Mouse (Mus musculus): ENCODE results near the gene Nudt9. TPM values are rescaled to one million over a fixed set of nuclear protein-coding genes. Genes with fewer than 3 reads are reported as not detected.
A peak's percentile ranks its signal among the peaks of the same experiment; 100 is the strongest.

Gene Nudt9
- 59.3 and 60.6 TPM in 2 replicates for polyA plus RNA-seq (2015; fragmentation: Nextera tagmentation; extraction: Ambion mirVana)

GRCm38 (mm10) chr5:104046256-104047199, at the start of gene Nudt9:
TSS of gene Nudt9 (plus strand) at chr5:104046306.
- peak within 1 kb of the TSS; percentile 81 for H3K27ac ChIP-seq (ENCODE audit: low read length)
- H3K9me3 ChIP-seq (replicated peaks; ENCODE audit: control insufficient read depth, low read length, poor library complexity, severe bottlenecking), result no peaks in the 10 kb centered on the region; the same call in 1 of the 2 replicates
- ATAC-seq, result peak; percentile 99
- whole genome bisulfite sequencing, result 4% methylated on average over 90 of the region's 90 CpGs
- no peaks in the 10 kb centered on the region for H3K27me3 ChIP-seq (ENCODE audit: control insufficient read depth, insufficient read depth, low read depth, low read length)
- peaks cover 14% of the 10 kb centered on the region for H3K4me1 ChIP-seq (ENCODE audit: control insufficient read depth, insufficient read depth, low read length)
- H3K9ac ChIP-seq (ENCODE audit: low read depth, low read length), result peak within 1 kb of the TSS; percentile 89
- H3K36me3 ChIP-seq (ENCODE audit: control insufficient read depth, insufficient read depth, low read length), result peaks cover 8% of the 10 kb centered on the region
- H3K4me2 ChIP-seq (ENCODE audit: low read length), result peak within 1 kb of the TSS; percentile 65
- peak within 1 kb of the TSS; percentile 82 for H3K4me3 ChIP-seq (ENCODE audit: low read depth, low read length)

- no peak for ATAC-seq
- Histone ChIP-seq H3K27me3 (ENCODE audit: control insufficient read depth, insufficient read depth, low read depth, low read length) (no peaks in the 10 kb centered on the region), H3K9ac (ENCODE audit: low read depth, low read length) (no peak overlapping the region), H3K4me2 (ENCODE audit: low read length) (no peak overlapping the region), H3K4me1 (ENCODE audit: control insufficient read depth, insufficient read depth, low read length) (peaks cover 11% of the 10 kb centered on the region), H3K4me3 (ENCODE audit: low read depth, low read length) (no peak overlapping the region), H3K36me3 (ENCODE audit: control insufficient read depth, insufficient read depth, low read length) (no peaks in the 10 kb centered on the region), H3K27ac (ENCODE audit: low read length) (no peak overlapping the region), H3K9me3 (replicated peaks; ENCODE audit: control insufficient read depth, low read length, poor library complexity, severe bottlenecking) (no peaks in the 10 kb centered on the region)
- WGBS, result 76% methylated on average over 5 of the region's 5 CpGs
Measured at GRCm38 (mm10) chr5:103998739-103999138, 47.4 kb upstream of the Nudt9 start.

GRCm38 (mm10) chr5:103999738-104000137, 46.4 kb upstream of the Nudt9 start:
- H3K4me2 ChIP-seq (ENCODE audit: low read length), result no peak overlapping the region
- 6% methylated on average over 5 of the region's 5 CpGs for WGBS
- H3K9me3 ChIP-seq (replicated peaks; ENCODE audit: control insufficient read depth, low read length, poor library complexity, severe bottlenecking), result no peaks in the 10 kb centered on the region
- H3K27me3 ChIP-seq (ENCODE audit: control insufficient read depth, insufficient read depth, low read depth, low read length), result no peaks in the 10 kb centered on the region
- no peak overlapping the region for H3K4me3 ChIP-seq (ENCODE audit: low read depth, low read length)
- no peaks in the 10 kb centered on the region for H3K36me3 ChIP-seq (ENCODE audit: control insufficient read depth, insufficient read depth, low read length)
- H3K27ac ChIP-seq (ENCODE audit: low read length), result no peak overlapping the region
- H3K4me1 ChIP-seq (ENCODE audit: control insufficient read depth, insufficient read depth, low read length), result peaks cover 11% of the 10 kb centered on the region
- ATAC-seq, result peak; percentile 58
- H3K9ac ChIP-seq (ENCODE audit: low read depth, low read length), result no peak overlapping the region

- no peaks in the 10 kb centered on the region for H3K27me3 ChIP-seq (ENCODE audit: control insufficient read depth, insufficient read depth, low read depth, low read length)
- H3K4me1 ChIP-seq (ENCODE audit: control insufficient read depth, insufficient read depth, low read length), result peaks cover 11% of the 10 kb centered on the region
- peak overlapping the region; percentile 52 for H3K4me2 ChIP-seq (ENCODE audit: low read length)
- no peaks in the 10 kb centered on the region for H3K36me3 ChIP-seq (ENCODE audit: control insufficient read depth, insufficient read depth, low read length)
- H3K9ac ChIP-seq (ENCODE audit: low read depth, low read length), result peak overlapping the region; percentile 54
- no peaks in the 10 kb centered on the region for H3K9me3 ChIP-seq (replicated peaks; ENCODE audit: control insufficient read depth, low read length, poor library complexity, severe bottlenecking)
- no peak overlapping the region for H3K27ac ChIP-seq (ENCODE audit: low read length)
- WGBS, result 15% methylated on average over 18 of the region's 18 CpGs
- peak overlapping the region; percentile 24 for H3K4me3 ChIP-seq (ENCODE audit: low read depth, low read length)
- ATAC-seq, result peak; percentile 42; the same call in 1 of the 2 replicates
Measured at GRCm38 (mm10) chr5:104002549-104003255, 43.4 kb upstream of the Nudt9 start.

GRCm38 (mm10) chr5:104003256-104003931, 42.7 kb upstream of the Nudt9 start:
- Histone ChIP-seq H3K4me1 (ENCODE audit: control insufficient read depth, insufficient read depth, low read length) (peaks cover 11% of the 10 kb centered on the region), H3K36me3 (ENCODE audit: control insufficient read depth, insufficient read depth, low read length) (no peaks in the 10 kb centered on the region), H3K4me3 (ENCODE audit: low read depth, low read length) (peak overlapping the region; percentile 24), H3K27me3 (ENCODE audit: control insufficient read depth, insufficient read depth, low read depth, low read length) (no peaks in the 10 kb centered on the region), H3K27ac (ENCODE audit: low read length) (no peak overlapping the region), H3K9me3 (replicated peaks; ENCODE audit: control insufficient read depth, low read length, poor library complexity, severe bottlenecking) (no peaks in the 10 kb centered on the region), H3K9ac (ENCODE audit: low read depth, low read length) (peak overlapping the region; percentile 54), H3K4me2 (ENCODE audit: low read length) (peak overlapping the region; percentile 52)
- WGBS, result 48% methylated on average over 15 of the region's 15 CpGs
- ATAC-seq, result no peak

- no peak overlapping the region for H3K4me3 ChIP-seq (ENCODE audit: low read depth, low read length)
- WGBS, result 88% methylated on average over 2 of the region's 2 CpGs
- no peak overlapping the region for H3K9ac ChIP-seq (ENCODE audit: low read depth, low read length)
- H3K4me2 ChIP-seq (ENCODE audit: low read length), result no peak overlapping the region
- no peaks in the 10 kb centered on the region for H3K27me3 ChIP-seq (ENCODE audit: control insufficient read depth, insufficient read depth, low read depth, low read length)
- H3K27ac ChIP-seq (ENCODE audit: low read length), result no peak overlapping the region
- peaks cover 11% of the 10 kb centered on the region for H3K4me1 ChIP-seq (ENCODE audit: control insufficient read depth, insufficient read depth, low read length)
- no peaks in the 10 kb centered on the region for H3K9me3 ChIP-seq (replicated peaks; ENCODE audit: control insufficient read depth, low read length, poor library complexity, severe bottlenecking)
- ATAC-seq, result no peak
- no peaks in the 10 kb centered on the region for H3K36me3 ChIP-seq (ENCODE audit: control insufficient read depth, insufficient read depth, low read length)
Measured at GRCm38 (mm10) chr5:104003955-104004354, 42.2 kb upstream of the Nudt9 start.

GRCm38 (mm10) chr5:104006811-104007210, 39.3 kb upstream of the Nudt9 start:
- H3K36me3 ChIP-seq (ENCODE audit: control insufficient read depth, insufficient read depth, low read length), result no peaks in the 10 kb centered on the region
- no peak overlapping the region for H3K27ac ChIP-seq (ENCODE audit: low read length)
- H3K9ac ChIP-seq (ENCODE audit: low read depth, low read length), result no peak overlapping the region
- H3K4me3 ChIP-seq (ENCODE audit: low read depth, low read length), result no peak overlapping the region
- H3K27me3 ChIP-seq (ENCODE audit: control insufficient read depth, insufficient read depth, low read depth, low read length), result no peaks in the 10 kb centered on the region
- no peak for ATAC-seq
- no peak overlapping the region for H3K4me2 ChIP-seq (ENCODE audit: low read length)
- peaks cover 11% of the 10 kb centered on the region for H3K4me1 ChIP-seq (ENCODE audit: control insufficient read depth, insufficient read depth, low read length)
- H3K9me3 ChIP-seq (replicated peaks; ENCODE audit: control insufficient read depth, low read length, poor library complexity, severe bottlenecking), result no peaks in the 10 kb centered on the region
- WGBS, result 77% methylated on average over 3 of the region's 3 CpGs

GRCm38 (mm10) chr5:104007801-104008200, 38.3 kb upstream of the Nudt9 start:
- WGBS, result 71% methylated on average over 5 of the region's 5 CpGs
- Histone ChIP-seq H3K9ac (ENCODE audit: low read depth, low read length) (no peak overlapping the region), H3K36me3 (ENCODE audit: control insufficient read depth, insufficient read depth, low read length) (no peaks in the 10 kb centered on the region), H3K4me1 (ENCODE audit: control insufficient read depth, insufficient read depth, low read length) (peaks cover 5% of the 10 kb centered on the region), H3K27ac (ENCODE audit: low read length) (no peak overlapping the region), H3K4me2 (ENCODE audit: low read length) (no peak overlapping the region), H3K4me3 (ENCODE audit: low read depth, low read length) (no peak overlapping the region), H3K9me3 (replicated peaks; ENCODE audit: control insufficient read depth, low read length, poor library complexity, severe bottlenecking) (no peaks in the 10 kb centered on the region), H3K27me3 (ENCODE audit: control insufficient read depth, insufficient read depth, low read depth, low read length) (no peaks in the 10 kb centered on the region)
- no peak for ATAC-seq

Measured in midbrain, embryonic 16.5 days (tissue).